Mouse (Mus musculus) neural tube, embryonic 11.5 days (tissue): ENCODE measurements around the gene Nfkbie. TPM values are rescaled to one million over a fixed set of nuclear protein-coding genes. Genes with fewer than 3 reads are reported as not detected.

Experiments
- ATAC-seq: fragments of 200-750 bp; cut with Nextera tagmentation; 2 replicates; pipeline ENCODE4 v1.8.0; 2017; ENCODE audit warnings: moderate number of reproducible peaks, mild to moderate bottlenecking, moderate TSS enrichment, moderate library complexity; ENCODE audit not compliant: insufficient read depth, low FRiP score, low TSS enrichment
- DNase-seq: peaks from one replicate; pipeline ENCODE4 v3.0.0-alpha.2; 2015; ENCODE audit warnings: low spot score
- H3K27ac ChIP-seq: fragments of 300-500 bp; sonication (generic); 2 replicates; pipeline ENCODE4 v1.5.1; 2014; ENCODE audit warnings: low read depth, mild to moderate bottlenecking, low read length
- H3K27me3 ChIP-seq: fragments of 300-500 bp; sonication (generic); 2 replicates; pipeline ENCODE4 v1.6.1; 2014; ENCODE audit warnings: mild to moderate bottlenecking, low read length, mixed read lengths; ENCODE audit not compliant: control insufficient read depth, insufficient read depth
- H3K36me3 ChIP-seq: fragments of 300-500 bp; sonication (generic); 2 replicates; pipeline ENCODE4 v1.6.1; 2014; ENCODE audit warnings: mild to moderate bottlenecking, low read length, moderate library complexity, mixed read lengths; ENCODE audit not compliant: control insufficient read depth, insufficient read depth
- H3K4me1 ChIP-seq: fragments of 300-500 bp; sonication (generic); 2 replicates; pipeline ENCODE4 v1.6.1; 2014; ENCODE audit warnings: low read length, mixed read lengths; ENCODE audit not compliant: control insufficient read depth, insufficient read depth
- H3K4me2 ChIP-seq: fragments of 300-500 bp; sonication (generic); 2 replicates; pipeline ENCODE4 v1.6.1; 2014; ENCODE audit warnings: low read depth, mild to moderate bottlenecking, moderate library complexity
- H3K4me3 ChIP-seq: fragments of 300-500 bp; sonication (generic); 2 replicates; pipeline ENCODE4 v1.5.1; 2014; ENCODE audit warnings: low read depth, low read length
- H3K9ac ChIP-seq: fragments of 300-500 bp; sonication (generic); 2 replicates; pipeline ENCODE4 v1.6.1; 2014; ENCODE audit warnings: mild to moderate bottlenecking, low read length
- H3K9me3 ChIP-seq: fragments of 300-500 bp; sonication (generic); 2 replicates; pipeline ENCODE4 v1.6.1; 2016; ENCODE audit warnings: low read length; ENCODE audit not compliant: control insufficient read depth
- WGBS: fragments of 180-500 bp; shearing (Covaris S2); extraction: QIAGEN DNeasy Blood & Tissue Kit; methylation state at CpG from one replicate; pipeline ENCODE4 v1.1.7; 2014; 5-methylcytosine and 5-hydroxymethylcytosine counted together
- polyA plus RNA-seq: library from polyadenylated mRNA; unstranded; fragments of >200 nt; fragmentation: Nextera tagmentation; extraction: Ambion mirVana; gene quantifications from 2 replicates; pipeline ENCODE4 v1.2.1, GENCODE M21; 2014

The Nfkbie gene
- polyA plus RNA-seq, 1 experiment from 2014 or later: 6.9 TPM

GRCm38 (mm10) chr17:45545278-45545961 is 10.1 kb upstream of the Nfkbie start:
- ATAC-seq (no peak), DNase-seq (peak; percentile 44)
- H3K27me3 ChIP-seq: peaks cover 55% of the 10 kb centered on the region
- no peaks in the 10 kb centered on the region for H3K9me3 ChIP-seq
- WGBS: 4% methylated on average over 68 of the region's 74 CpGs
- peak overlapping the region; percentile 34 for H3K4me2 ChIP-seq
- H3K27ac ChIP-seq: no peak overlapping the region
- no peak overlapping the region for H3K9ac ChIP-seq
- peak overlapping the region; percentile 1; the same call in 1 of the 2 replicates for H3K4me3 ChIP-seq
- peaks cover 15% of the 10 kb centered on the region for H3K4me1 ChIP-seq
- 0 out of 2 replicates have a peak, but pooled peaks cover 2% of the 10 kb centered on the region for H3K36me3 ChIP-seq

- Histone ChIP-seq H3K4me1 (peaks cover 16% of the 10 kb centered on the region), H3K27me3 (peaks cover 55% of the 10 kb centered on the region), H3K4me2 (no peak overlapping the region), H3K4me3 (no peak overlapping the region), H3K9ac (no peak overlapping the region), H3K27ac (no peak overlapping the region), H3K9me3 (no peaks in the 10 kb centered on the region), H3K36me3 (0 out of 2 replicates have a peak, but pooled peaks cover 2% of the 10 kb centered on the region)
- DNase-seq (no peak), ATAC-seq (no peak)
- 68% methylated on average over 16 of the region's 16 CpGs for WGBS
These were observed 8.6 kb upstream of the Nfkbie start for GRCm38 (mm10) chr17:45546941-45547340.

GRCm38 (mm10) chr17:45547461-45548190 is 7.9 kb upstream of the Nfkbie start:
- no peak overlapping the region for H3K9ac ChIP-seq
- H3K4me1 ChIP-seq: peaks cover 16% of the 10 kb centered on the region
- WGBS: 82% methylated on average over 5 of the region's 5 CpGs
- 0 out of 2 replicates have a peak, but pooled peaks cover 2% of the 10 kb centered on the region for H3K36me3 ChIP-seq
- no peaks in the 10 kb centered on the region for H3K9me3 ChIP-seq
- peaks cover 53% of the 10 kb centered on the region for H3K27me3 ChIP-seq
- H3K4me3 ChIP-seq: no peak overlapping the region
- no peak overlapping the region for H3K4me2 ChIP-seq
- no peak for ATAC-seq
- H3K27ac ChIP-seq: no peak overlapping the region
- DNase-seq: no peak

- Histone ChIP-seq H3K36me3 (0 out of 2 replicates have a peak, but pooled peaks cover 2% of the 10 kb centered on the region), H3K4me1 (peaks cover 14% of the 10 kb centered on the region), H3K4me2 (peak overlapping the region; percentile 87), H3K4me3 (peak overlapping the region; percentile 80), H3K9me3 (no peaks in the 10 kb centered on the region), H3K27me3 (peaks cover 44% of the 10 kb centered on the region), H3K9ac (peak overlapping the region; percentile 94), H3K27ac (peak overlapping the region; percentile 83)
- ATAC-seq (peak; percentile 63), DNase-seq (peak; percentile 62)
- 3% methylated on average over 45 of the region's 68 CpGs for WGBS
These were observed 6.7 kb upstream of the Nfkbie start for GRCm38 (mm10) chr17:45548541-45549512.

- Histone ChIP-seq H3K9me3 (no peaks in the 10 kb centered on the region), H3K9ac (peak within 1 kb of the TSS; percentile 94), H3K36me3 (no peaks in the 10 kb centered on the region), H3K27ac (peak within 1 kb of the TSS; percentile 83), H3K4me1 (peaks cover 6% of the 10 kb centered on the region), H3K27me3 (peaks cover 35% of the 10 kb centered on the region), H3K4me3 (peak within 1 kb of the TSS; percentile 80), H3K4me2 (peak within 1 kb of the TSS; percentile 87)
- peak; percentile 73 for DNase-seq
- ATAC-seq: 0 out of 2 replicates have a peak, but pooled peaks have one; percentile 42
- WGBS: 1% methylated on average over 12 of the region's 29 CpGs
These were observed 5.8 kb upstream of the Nfkbie start, which contains the start of gene Tmem151b for GRCm38 (mm10) chr17:45549617-45550181. Gene Tmem151b (minus strand): TSS chr17:45549677.

- peaks cover 30% of the 10 kb centered on the region for H3K27me3 ChIP-seq
- no peaks in the 10 kb centered on the region for H3K36me3 ChIP-seq
- peak overlapping the region; percentile 87 for H3K4me2 ChIP-seq
- no peak for ATAC-seq
- H3K9ac ChIP-seq: no peak overlapping the region
- no peak for DNase-seq
- peaks cover 4% of the 10 kb centered on the region; the same call in 1 of the 2 replicates for H3K4me1 ChIP-seq
- H3K4me3 ChIP-seq: peak overlapping the region; percentile 80
- WGBS: 31% methylated on average over 5 of the region's 5 CpGs
- H3K9me3 ChIP-seq: no peaks in the 10 kb centered on the region
- H3K27ac ChIP-seq: no peak overlapping the region
These were observed 5.2 kb upstream of the Nfkbie start for GRCm38 (mm10) chr17:45550253-45550652.

- no peaks in the 10 kb centered on the region for H3K9me3 ChIP-seq
- DNase-seq (no peak), ATAC-seq (no peak)
- H3K27ac ChIP-seq: no peak overlapping the region
- no peaks in the 10 kb centered on the region for H3K36me3 ChIP-seq
- no peak overlapping the region for H3K4me3 ChIP-seq
- 28% methylated on average over 7 of the region's 7 CpGs for WGBS
- no peak overlapping the region for H3K4me2 ChIP-seq
- H3K4me1 ChIP-seq: peaks cover 8% of the 10 kb centered on the region
- H3K9ac ChIP-seq: no peak overlapping the region
- H3K27me3 ChIP-seq: peaks cover 19% of the 10 kb centered on the region
These were observed 4.2 kb upstream of the Nfkbie start for GRCm38 (mm10) chr17:45551249-45551796.
